Mouse (Mus musculus) hindbrain, embryonic 15.5 days (tissue): Measurements from ENCODE around the gene Csnk1g2. TPM values are rescaled to one million over a fixed set of nuclear protein-coding genes. Genes with fewer than 3 reads are reported as not detected.
A peak's percentile ranks its signal among the peaks of the same experiment; 100 is the strongest.

Experiments used
- ATAC-seq: fragments of 200-750 bp; cut with Nextera tagmentation; 2 replicates; pipeline ENCODE4 v1.8.0; 2017; ENCODE audit warnings: low read depth, moderate number of reproducible peaks, moderate TSS enrichment; ENCODE audit not compliant: low FRiP score
- H3K27ac ChIP-seq: fragments of 300-500 bp; sonication (generic); replicated peaks from 2 replicates; pipeline ENCODE4 v1.5.1; 2015; ENCODE audit warnings: mild to moderate bottlenecking, inconsistent platforms
- H3K27me3 ChIP-seq: fragments of 300-500 bp; sonication (generic); 2 replicates; pipeline ENCODE4 v1.6.1; 2015; ENCODE audit warnings: control low read depth, inconsistent platforms
- H3K36me3 ChIP-seq: fragments of 300-500 bp; sonication (generic); 2 replicates; pipeline ENCODE4 v1.6.1; 2015; ENCODE audit warnings: control low read depth, inconsistent platforms
- H3K4me1 ChIP-seq: fragments of 300-500 bp; sonication (generic); replicated peaks from 2 replicates; pipeline ENCODE4 v1.6.1; 2015; ENCODE audit warnings: control low read depth, inconsistent platforms
- H3K4me2 ChIP-seq: fragments of 300-500 bp; sonication (generic); 2 replicates; pipeline ENCODE4 v1.6.1; 2015; ENCODE audit warnings: moderate library complexity, mild to moderate bottlenecking, inconsistent platforms
- H3K4me3 ChIP-seq: fragments of 300-500 bp; sonication (generic); 2 replicates; pipeline ENCODE4 v1.5.1; 2015; ENCODE audit warnings: mild to moderate bottlenecking, inconsistent platforms
- H3K9ac ChIP-seq: fragments of 300-500 bp; sonication (generic); 2 replicates; pipeline ENCODE4 v1.6.1; 2015; ENCODE audit warnings: inconsistent platforms
- H3K9me3 ChIP-seq: fragments of 300-500 bp; sonication (generic); 2 replicates; pipeline ENCODE4 v1.6.1; 2016; ENCODE audit warnings: control low read depth, inconsistent platforms
- WGBS: fragments of 180-500 bp; shearing (Covaris S2); methylation state at CpG from one replicate; pipeline ENCODE4 v1.1.7; 2015; 5-methylcytosine and 5-hydroxymethylcytosine counted together
- polyA plus RNA-seq: library from polyadenylated mRNA; unstranded; fragments of >200 nt; fragmentation: Nextera tagmentation; extraction: Ambion mirVana; gene quantifications from 2 replicates; pipeline ENCODE4 v1.2.1, GENCODE M21; 2015

The Csnk1g2 gene
- polyA plus RNA-seq, 1 experiment from 2014 or later: 127 TPM

GRCm38 (mm10) chr10:80663485-80664196 lies 41.0 kb downstream of the Csnk1g2 start:
- peaks cover 26% of the 10 kb centered on the region for H3K36me3 ChIP-seq
- 71% methylated on average over 5 of the region's 5 CpGs for WGBS
- no peak overlapping the region for H3K4me2 ChIP-seq
- no peaks in the 10 kb centered on the region for H3K27me3 ChIP-seq
- no peak for ATAC-seq
- H3K4me3 ChIP-seq: no peak overlapping the region
- no peak overlapping the region for H3K27ac ChIP-seq
- H3K4me1 ChIP-seq: peaks cover 16% of the 10 kb centered on the region
- no peaks in the 10 kb centered on the region for H3K9me3 ChIP-seq
- H3K9ac ChIP-seq: no peak overlapping the region

GRCm38 (mm10) chr10:80664197-80665015 lies 41.8 kb downstream of the Csnk1g2 start:
- Histone ChIP-seq H3K4me1 (peaks cover 14% of the 10 kb centered on the region), H3K9me3 (no peaks in the 10 kb centered on the region), H3K36me3 (peaks cover 34% of the 10 kb centered on the region), H3K4me2 (no peak overlapping the region; the same call in 1 of the 2 replicates), H3K27ac (peak overlapping the region; percentile 9; the same call in 1 of the 2 replicates), H3K9ac (no peak overlapping the region), H3K4me3 (no peak overlapping the region), H3K27me3 (no peaks in the 10 kb centered on the region)
- no peak for ATAC-seq
- 41% methylated on average over 16 of the region's 16 CpGs for WGBS

- no peaks in the 10 kb centered on the region for H3K9me3 ChIP-seq
- 17% methylated on average over 10 of the region's 10 CpGs for WGBS
- peaks cover 39% of the 10 kb centered on the region for H3K36me3 ChIP-seq
- ATAC-seq: no peak
- peak overlapping the region; percentile 9; the same call in 1 of the 2 replicates for H3K27ac ChIP-seq
- H3K4me2 ChIP-seq: no peak overlapping the region; the same call in 1 of the 2 replicates
- no peak overlapping the region for H3K9ac ChIP-seq
- H3K4me3 ChIP-seq: no peak overlapping the region
- no peaks in the 10 kb centered on the region for H3K27me3 ChIP-seq
- H3K4me1 ChIP-seq: peaks cover 14% of the 10 kb centered on the region
Observed at GRCm38 (mm10) chr10:80665016-80665380, 42.4 kb downstream of the Csnk1g2 start.

GRCm38 (mm10) chr10:80665459-80665858 lies 42.8 kb downstream of the Csnk1g2 start:
- H3K9ac ChIP-seq: no peak overlapping the region
- no peak for ATAC-seq
- no peaks in the 10 kb centered on the region for H3K9me3 ChIP-seq
- H3K27ac ChIP-seq: no peak overlapping the region
- peaks cover 41% of the 10 kb centered on the region for H3K36me3 ChIP-seq
- peaks cover 18% of the 10 kb centered on the region for H3K4me1 ChIP-seq
- no peaks in the 10 kb centered on the region for H3K27me3 ChIP-seq
- H3K4me2 ChIP-seq: no peak overlapping the region
- H3K4me3 ChIP-seq: no peak overlapping the region
- 70% methylated on average over 4 of the region's 4 CpGs for WGBS

GRCm38 (mm10) chr10:80665981-80666733 lies 43.5 kb downstream of the Csnk1g2 start:
- H3K36me3 ChIP-seq: peaks cover 46% of the 10 kb centered on the region
- peaks cover 23% of the 10 kb centered on the region for H3K4me1 ChIP-seq
- H3K27me3 ChIP-seq: no peaks in the 10 kb centered on the region
- H3K27ac ChIP-seq: no peak overlapping the region
- H3K4me3 ChIP-seq: no peak overlapping the region
- no peak overlapping the region for H3K4me2 ChIP-seq
- ATAC-seq: no peak
- no peak overlapping the region for H3K9ac ChIP-seq
- 76% methylated on average over 10 of the region's 10 CpGs for WGBS
- H3K9me3 ChIP-seq: no peaks in the 10 kb centered on the region

- H3K4me2 ChIP-seq: no peak overlapping the region
- no peaks in the 10 kb centered on the region for H3K27me3 ChIP-seq
- H3K9me3 ChIP-seq: no peaks in the 10 kb centered on the region
- H3K36me3 ChIP-seq: peaks cover 52% of the 10 kb centered on the region
- H3K4me1 ChIP-seq: peaks cover 31% of the 10 kb centered on the region
- H3K27ac ChIP-seq: no peak overlapping the region
- WGBS: 85% methylated on average over 19 of the region's 19 CpGs
- no peak overlapping the region for H3K4me3 ChIP-seq
- no peak overlapping the region for H3K9ac ChIP-seq
- ATAC-seq: no peak
Observed at GRCm38 (mm10) chr10:80666837-80667412, 44.3 kb downstream of the Csnk1g2 start.

- Histone ChIP-seq H3K4me1 (peaks cover 48% of the 10 kb centered on the region), H3K27ac (no peak overlapping the region), H3K4me2 (no peak overlapping the region), H3K27me3 (no peaks in the 10 kb centered on the region), H3K4me3 (no peak overlapping the region), H3K9me3 (no peaks in the 10 kb centered on the region), H3K9ac (no peak overlapping the region), H3K36me3 (peaks cover 52% of the 10 kb centered on the region)
- 81% methylated on average over 11 of the region's 11 CpGs for WGBS
- ATAC-seq: no peak
Observed at GRCm38 (mm10) chr10:80668614-80669013, 46.0 kb downstream of the Csnk1g2 start.

GRCm38 (mm10) chr10:80669018-80669417 lies 46.4 kb downstream of the Csnk1g2 start:
- 91% methylated on average over 12 of the region's 12 CpGs for WGBS
- no peaks in the 10 kb centered on the region for H3K27me3 ChIP-seq
- H3K4me2 ChIP-seq: no peak overlapping the region
- H3K4me1 ChIP-seq: peaks cover 52% of the 10 kb centered on the region
- no peaks in the 10 kb centered on the region for H3K9me3 ChIP-seq
- H3K27ac ChIP-seq: no peak overlapping the region
- no peak for ATAC-seq
- peaks cover 52% of the 10 kb centered on the region for H3K36me3 ChIP-seq
- H3K4me3 ChIP-seq: no peak overlapping the region
- no peak overlapping the region for H3K9ac ChIP-seq

- H3K4me3 ChIP-seq: no peak overlapping the region
- peaks cover 53% of the 10 kb centered on the region for H3K4me1 ChIP-seq
- no peak overlapping the region for H3K27ac ChIP-seq
- no peak overlapping the region for H3K9ac ChIP-seq
- no peak for ATAC-seq
- H3K9me3 ChIP-seq: no peaks in the 10 kb centered on the region
- no peak overlapping the region for H3K4me2 ChIP-seq
- H3K36me3 ChIP-seq: peaks cover 52% of the 10 kb centered on the region
- H3K27me3 ChIP-seq: no peaks in the 10 kb centered on the region
- WGBS: 95% methylated on average over 7 of the region's 7 CpGs
Observed at GRCm38 (mm10) chr10:80669737-80670485, 47.3 kb downstream of the Csnk1g2 start.

GRCm38 (mm10) chr10:80670531-80670930 lies 47.9 kb downstream of the Csnk1g2 start:
- Histone ChIP-seq H3K36me3 (peaks cover 52% of the 10 kb centered on the region), H3K27me3 (no peaks in the 10 kb centered on the region), H3K4me1 (peaks cover 53% of the 10 kb centered on the region), H3K4me2 (no peak overlapping the region), H3K9me3 (no peaks in the 10 kb centered on the region), H3K9ac (no peak overlapping the region), H3K27ac (no peak overlapping the region), H3K4me3 (no peak overlapping the region)
- ATAC-seq: no peak
- WGBS: 76% methylated on average over 2 of the region's 2 CpGs

GRCm38 (mm10) chr10:80671251-80671650 lies 48.6 kb downstream of the Csnk1g2 start:
- Histone ChIP-seq H3K4me1 (peaks cover 52% of the 10 kb centered on the region), H3K9me3 (no peaks in the 10 kb centered on the region), H3K36me3 (peaks cover 48% of the 10 kb centered on the region), H3K9ac (no peak overlapping the region), H3K4me2 (no peak overlapping the region), H3K4me3 (no peak overlapping the region), H3K27me3 (no peaks in the 10 kb centered on the region), H3K27ac (no peak overlapping the region)
- WGBS: 93% methylated on average over 4 of the region's 4 CpGs
- ATAC-seq: no peak
